Mouse (Mus musculus) forebrain, embryonic 14.5 days (tissue): ENCODE measurements around the gene Ncbp1. TPM values are rescaled to one million over a fixed set of nuclear protein-coding genes. Genes with fewer than 3 reads are reported as not detected.
A peak's percentile ranks its signal among the peaks of the same experiment; 100 is the strongest.

Experiments
- ATAC-seq: fragments of 200-750 bp; cut with Nextera tagmentation; 2 replicates; pipeline ENCODE4 v1.8.0; 2017; ENCODE audit warnings: mild to moderate bottlenecking, moderate library complexity
- DNase-seq: peaks from one replicate; pipeline ENCODE4 v3.0.0-alpha.2; 2015; ENCODE audit warnings: low spot score
- H3K27ac ChIP-seq: fragments of 300-500 bp; sonication (generic); 2 replicates; pipeline ENCODE4 v1.5.1; 2014; ENCODE audit warnings: low read depth, mild to moderate bottlenecking, control low read depth, low read length, moderate library complexity
- H3K27me3 ChIP-seq: fragments of 300-500 bp; sonication (generic); replicated peaks from 2 replicates; pipeline ENCODE4 v1.6.1; 2014; ENCODE audit warnings: low read length, control low read depth, mixed read lengths; ENCODE audit not compliant: control insufficient read depth, insufficient read depth
- H3K36me3 ChIP-seq: fragments of 300-500 bp; sonication (generic); 2 replicates; pipeline ENCODE4 v1.6.1; 2014; ENCODE audit warnings: low read length, control low read depth; ENCODE audit not compliant: control insufficient read depth, insufficient read depth
- H3K4me1 ChIP-seq: fragments of 300-500 bp; sonication (generic); 2 replicates; pipeline ENCODE4 v1.6.1; 2014; ENCODE audit warnings: antibody characterized with exemption, low read length, control low read depth; ENCODE audit not compliant: control insufficient read depth, insufficient read depth
- H3K4me2 ChIP-seq: fragments of 300-500 bp; sonication (generic); 2 replicates; pipeline ENCODE4 v1.6.1; 2014; ENCODE audit warnings: mild to moderate bottlenecking, control low read depth, low read length
- H3K4me3 ChIP-seq: fragments of 300-500 bp; sonication (generic); 2 replicates; pipeline ENCODE4 v1.5.1; 2014; ENCODE audit warnings: low read depth, low read length, control low read depth
- H3K9ac ChIP-seq: fragments of 300-500 bp; sonication (generic); 2 replicates; pipeline ENCODE4 v1.6.1; 2014; ENCODE audit warnings: mild to moderate bottlenecking, low read length, control low read depth, moderate library complexity
- H3K9me3 ChIP-seq: fragments of 300-500 bp; sonication (generic); replicated peaks from 2 replicates; pipeline ENCODE4 v1.6.1; 2016; ENCODE audit warnings: low read length, control low read depth, mixed read lengths; ENCODE audit not compliant: control insufficient read depth
- WGBS: fragments of 180-500 bp; shearing (Covaris S2); extraction: QIAGEN DNeasy Blood & Tissue Kit; methylation state at CpG from one replicate; pipeline ENCODE4 v1.1.7; 2014; 5-methylcytosine and 5-hydroxymethylcytosine counted together
- polyA plus RNA-seq: library from polyadenylated mRNA; unstranded; fragments of >200 nt; fragmentation: Nextera tagmentation; extraction: Ambion mirVana; gene quantifications from 2 replicates; pipeline ENCODE4 v1.2.1, GENCODE M21; 2014

Ncbp1 gene
- polyA plus RNA-seq, 1 experiment from 2014 or later = 114 TPM

DNA sequence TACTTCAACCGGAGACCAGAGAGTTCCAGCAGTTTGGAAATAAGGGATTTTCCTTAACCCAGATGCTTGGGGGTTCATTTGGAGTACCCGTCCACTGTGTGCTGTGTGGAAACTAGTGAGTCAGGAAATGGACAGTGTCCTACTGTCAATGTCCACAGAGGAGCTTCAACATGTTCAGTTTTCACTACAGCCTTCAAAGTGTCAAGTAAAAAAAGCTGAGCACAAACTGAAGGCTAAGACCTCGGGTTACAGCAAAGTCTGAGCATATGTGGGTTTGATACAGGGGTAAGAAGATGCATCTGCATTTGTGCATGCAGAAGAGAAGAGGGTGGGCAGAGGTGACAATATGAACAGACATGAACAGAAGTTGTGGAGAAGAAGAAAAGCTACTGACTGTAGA lies 17.6 kb upstream of the Ncbp1 start:
- Histone ChIP-seq H3K9ac (no peak overlapping the region), H3K4me3 (no peak overlapping the region), H3K27ac (no peak overlapping the region), H3K36me3 (peaks cover 99% of the 10 kb centered on the region), H3K27me3 (no peaks in the 10 kb centered on the region), H3K9me3 (no peaks in the 10 kb centered on the region), H3K4me2 (no peak overlapping the region), H3K4me1 (no peaks in the 10 kb centered on the region)
- ATAC-seq (no peak), DNase-seq (no peak)
- 86% methylated on average over 3 of the region's 3 CpGs for WGBS

DNA sequence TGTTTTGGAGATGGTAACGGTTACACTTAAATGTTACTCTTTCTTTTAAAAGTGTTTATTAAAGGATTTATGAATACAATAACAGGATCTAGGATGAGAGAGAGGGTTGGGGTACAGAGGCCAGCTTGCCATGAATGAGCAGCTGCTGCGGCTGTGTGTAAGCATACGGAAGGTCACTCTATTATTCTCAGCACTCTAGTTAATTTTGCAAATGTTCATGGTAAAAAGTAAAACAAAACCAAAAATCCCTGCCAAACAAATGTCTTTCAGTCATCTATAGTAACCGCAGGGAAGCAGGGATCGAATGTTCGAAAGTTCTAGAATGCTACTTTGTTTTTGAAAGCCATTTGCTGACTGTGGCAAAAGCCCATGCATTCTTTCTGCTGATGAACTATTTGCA lies 15.1 kb upstream of the Ncbp1 start:
- Histone ChIP-seq H3K27ac (no peak overlapping the region), H3K4me2 (no peak overlapping the region), H3K9me3 (no peaks in the 10 kb centered on the region), H3K36me3 (peaks cover 92% of the 10 kb centered on the region), H3K27me3 (no peaks in the 10 kb centered on the region), H3K9ac (no peak overlapping the region), H3K4me1 (no peaks in the 10 kb centered on the region), H3K4me3 (no peak overlapping the region)
- 92% methylated on average over 6 of the region's 6 CpGs for WGBS
- no peak for ATAC-seq
- no peak for DNase-seq

DNA sequence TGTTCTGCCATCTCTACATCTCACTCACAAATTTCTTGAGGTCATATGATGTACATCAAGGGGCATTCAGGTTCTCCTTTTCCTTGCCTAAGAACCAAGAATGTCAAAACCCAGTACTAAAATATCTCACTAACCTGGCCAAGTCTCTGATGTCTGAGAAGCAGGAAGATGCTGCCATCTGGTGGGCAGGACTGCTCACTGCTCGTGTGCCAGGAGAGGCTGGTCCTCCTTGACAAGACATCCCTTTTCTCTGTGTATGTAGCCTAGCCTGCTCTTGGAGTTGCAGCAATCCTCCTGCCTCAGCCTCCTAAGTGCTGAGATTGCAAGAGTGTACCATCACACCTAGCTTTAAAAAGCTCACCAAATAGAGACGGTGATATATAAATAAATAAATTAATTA lies 11.9 kb upstream of the Ncbp1 start:
- no peaks in the 10 kb centered on the region for H3K9me3 ChIP-seq
- H3K4me1 ChIP-seq = no peaks in the 10 kb centered on the region
- no peak overlapping the region for H3K27ac ChIP-seq
- ATAC-seq (peak; percentile 57; the same call in 1 of the 2 replicates), DNase-seq (peak; percentile 86)
- no peaks in the 10 kb centered on the region for H3K27me3 ChIP-seq
- H3K4me3 ChIP-seq = no peak overlapping the region
- WGBS = 43% methylated on average over 2 of the region's 2 CpGs
- H3K36me3 ChIP-seq = peaks cover 90% of the 10 kb centered on the region
- no peak overlapping the region for H3K4me2 ChIP-seq
- no peak overlapping the region for H3K9ac ChIP-seq

DNA sequence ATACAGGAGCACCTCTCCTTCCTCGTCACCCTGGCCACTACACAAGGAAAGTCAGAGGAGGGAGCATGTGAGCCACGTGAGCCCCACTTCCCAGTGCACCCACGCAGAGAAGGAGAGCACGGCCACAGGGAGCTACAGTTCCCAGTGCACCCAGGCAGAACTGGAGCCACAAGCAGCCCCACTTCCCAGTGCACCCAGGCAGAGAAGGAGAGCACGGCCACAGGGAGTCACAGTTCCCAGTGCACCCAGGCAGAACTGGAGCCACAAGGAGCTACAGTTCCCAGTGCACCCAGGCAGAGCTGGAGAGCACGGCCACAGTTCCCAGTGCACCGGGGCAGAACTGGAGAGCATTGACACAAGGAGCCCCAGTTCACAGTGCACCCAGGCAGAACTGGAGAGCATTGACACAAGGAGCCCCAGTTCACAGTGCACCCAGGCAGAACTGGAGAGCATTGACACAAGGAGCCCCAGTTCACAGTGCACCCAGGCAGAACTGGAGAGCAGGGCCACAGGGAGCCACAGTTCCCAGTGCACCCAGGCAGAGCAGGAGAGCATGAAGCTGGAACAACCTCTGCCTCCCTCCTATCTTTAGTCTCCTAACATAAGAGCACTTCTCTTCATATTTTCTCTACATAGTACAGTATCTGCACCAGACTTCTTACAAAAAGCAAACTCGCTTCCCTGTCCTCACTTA lies 9.0 kb upstream of the Ncbp1 start:
- Histone ChIP-seq H3K27me3 (no peaks in the 10 kb centered on the region), H3K4me1 (no peaks in the 10 kb centered on the region), H3K4me2 (no peak overlapping the region), H3K4me3 (no peak overlapping the region), H3K9ac (no peak overlapping the region), H3K36me3 (peaks cover 87% of the 10 kb centered on the region), H3K9me3 (no peaks in the 10 kb centered on the region), H3K27ac (no peak overlapping the region)
- WGBS = 92% methylated on average over 8 of the region's 8 CpGs
- ATAC-seq = no peak
- DNase-seq = no peak

DNA sequence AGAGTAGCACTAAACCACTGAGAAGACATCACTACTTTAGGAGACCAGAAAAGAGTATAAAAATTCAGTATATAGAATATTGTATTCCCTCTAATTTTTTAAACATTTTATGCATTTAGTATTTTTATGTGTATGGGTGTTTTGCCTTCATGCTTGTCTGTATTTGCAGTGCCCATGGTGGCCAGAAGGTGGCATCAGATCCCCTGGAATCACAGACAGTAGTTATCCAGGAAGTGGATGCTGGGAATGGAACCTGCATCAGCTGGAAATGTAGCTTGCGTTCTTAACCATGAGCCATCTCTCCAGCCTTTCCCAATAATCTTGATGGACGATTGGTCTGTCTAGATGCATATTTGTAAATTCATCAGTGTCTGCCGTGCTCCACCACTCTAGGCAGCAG lies 8.2 kb upstream of the Ncbp1 start:
- H3K36me3 ChIP-seq = peaks cover 87% of the 10 kb centered on the region
- H3K4me2 ChIP-seq = no peak overlapping the region
- H3K9ac ChIP-seq = no peak overlapping the region
- no peak overlapping the region for H3K4me3 ChIP-seq
- H3K27me3 ChIP-seq = no peaks in the 10 kb centered on the region
- no peaks in the 10 kb centered on the region for H3K9me3 ChIP-seq
- H3K27ac ChIP-seq = no peak overlapping the region
- no peak for ATAC-seq
- peak; percentile 69 for DNase-seq
- no peaks in the 10 kb centered on the region for H3K4me1 ChIP-seq
- WGBS = 79% methylated on average over 3 of the region's 3 CpGs

DNA sequence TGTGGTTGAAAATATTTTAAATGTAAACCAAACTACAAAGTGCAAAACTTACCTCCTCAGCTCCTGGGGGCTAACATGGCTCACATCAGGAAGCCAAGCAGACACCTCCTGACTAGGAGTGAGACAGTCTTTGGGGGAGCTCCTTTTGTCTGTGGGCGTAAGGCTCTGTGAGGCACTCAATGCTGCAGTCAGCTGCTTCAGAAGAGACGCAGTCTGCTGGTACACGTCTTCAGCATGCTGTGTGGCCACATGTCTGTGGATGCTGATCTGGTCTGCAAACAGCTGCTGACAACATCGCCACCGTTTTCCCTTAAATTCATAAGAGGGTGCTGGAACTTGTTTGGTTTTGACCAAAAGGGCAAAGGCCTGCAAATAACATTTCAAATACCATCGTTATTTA lies 6.6 kb upstream of the Ncbp1 start:
- no peak overlapping the region for H3K27ac ChIP-seq
- no peaks in the 10 kb centered on the region for H3K27me3 ChIP-seq
- H3K9me3 ChIP-seq = no peaks in the 10 kb centered on the region
- no peak overlapping the region for H3K4me2 ChIP-seq
- DNase-seq (no peak), ATAC-seq (no peak)
- H3K4me1 ChIP-seq = no peaks in the 10 kb centered on the region
- 80% methylated on average over 6 of the region's 6 CpGs for WGBS
- H3K36me3 ChIP-seq = peaks cover 76% of the 10 kb centered on the region
- no peak overlapping the region for H3K4me3 ChIP-seq
- H3K9ac ChIP-seq = no peak overlapping the region

DNA sequence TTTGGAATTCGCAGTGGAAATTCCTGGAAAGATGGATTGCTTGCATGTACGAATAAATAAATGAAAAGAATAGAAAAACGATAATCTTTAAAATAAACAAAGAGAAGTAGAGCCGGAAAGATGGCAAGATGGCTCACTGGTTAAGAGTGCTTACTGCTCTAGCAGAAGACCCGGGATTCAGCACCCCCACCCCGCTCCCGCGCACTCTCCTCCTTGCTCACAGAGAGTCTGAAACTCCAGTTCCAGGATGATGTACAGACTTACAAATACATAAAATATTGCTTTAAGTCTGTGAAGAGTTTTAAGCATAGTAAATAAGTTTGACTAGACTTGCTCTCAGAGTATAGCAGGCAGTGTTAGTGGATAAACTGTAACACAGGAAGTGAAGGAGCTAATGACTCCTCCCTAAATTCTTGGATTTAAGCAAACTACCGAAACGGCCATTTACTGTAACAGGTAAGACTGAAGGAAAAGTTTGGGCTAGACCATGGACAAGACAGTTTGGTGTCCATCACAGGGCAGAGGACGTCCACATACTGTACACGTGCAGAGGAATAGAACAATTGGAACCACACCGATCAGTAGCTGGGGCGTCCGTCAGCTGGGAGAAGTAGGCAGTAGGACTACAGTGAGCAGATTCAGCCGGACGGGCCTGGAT lies 655 bp upstream of the Ncbp1 start:
- 8% methylated on average over 17 of the region's 17 CpGs for WGBS
- H3K36me3 ChIP-seq = peaks cover 26% of the 10 kb centered on the region
- no peaks in the 10 kb centered on the region for H3K27me3 ChIP-seq
- ATAC-seq = peak; percentile 76
- H3K4me1 ChIP-seq = peaks cover 20% of the 10 kb centered on the region
- DNase-seq = peak; percentile 33
- H3K9me3 ChIP-seq = no peaks in the 10 kb centered on the region
- H3K4me2 ChIP-seq = peak overlapping the region; percentile 78
- H3K27ac ChIP-seq = peak overlapping the region; percentile 97
- peak overlapping the region; percentile 93 for H3K9ac ChIP-seq
- H3K4me3 ChIP-seq = peak overlapping the region; percentile 90

DNA sequence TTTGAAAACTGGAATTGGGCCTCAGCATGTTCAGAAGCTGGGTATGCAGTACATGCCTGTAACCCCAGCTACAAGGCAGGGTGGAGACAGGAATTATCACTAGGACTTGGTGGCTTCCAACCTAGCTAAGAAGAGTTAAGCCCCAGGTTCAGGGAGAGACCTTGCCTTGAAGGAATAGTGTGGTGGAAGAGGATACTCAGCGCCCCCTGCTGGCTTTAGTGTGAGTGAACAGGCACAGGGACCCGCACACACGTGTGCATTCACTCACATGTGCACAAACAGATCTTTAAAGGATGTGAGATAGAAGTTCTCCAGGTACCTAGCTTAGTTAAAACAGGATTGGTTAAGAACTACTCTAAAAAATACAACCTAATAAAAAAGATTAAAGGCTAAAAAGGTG lies 5.9 kb downstream of the Ncbp1 start:
- Histone ChIP-seq H3K4me3 (no peak overlapping the region), H3K4me2 (no peak overlapping the region), H3K4me1 (peaks cover 13% of the 10 kb centered on the region), H3K27me3 (no peaks in the 10 kb centered on the region), H3K27ac (no peak overlapping the region), H3K9me3 (no peaks in the 10 kb centered on the region), H3K9ac (no peak overlapping the region), H3K36me3 (peaks cover 34% of the 10 kb centered on the region)
- DNase-seq (no peak), ATAC-seq (no peak)
- 76% methylated on average over 3 of the region's 3 CpGs for WGBS

DNA sequence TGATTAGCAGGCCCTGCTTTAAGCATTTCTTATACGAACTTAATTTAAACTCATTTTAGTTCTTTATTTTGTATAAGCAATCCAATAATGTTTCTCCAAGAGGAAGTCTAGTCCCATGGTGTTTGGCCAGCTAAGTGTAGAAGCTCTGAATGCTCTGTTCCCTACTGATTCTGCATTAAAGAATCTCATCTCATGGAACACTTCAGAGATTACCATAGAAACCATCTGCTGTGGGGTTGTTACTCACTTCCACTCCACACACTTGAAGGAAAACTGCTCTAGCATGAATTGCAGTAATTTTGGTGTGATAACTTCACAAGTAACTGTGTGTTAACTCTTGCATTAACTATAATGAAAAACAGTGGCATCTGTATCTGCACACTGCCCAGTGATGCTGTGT lies 8.5 kb downstream of the Ncbp1 start:
- no peak for ATAC-seq
- Histone ChIP-seq H3K9ac (no peak overlapping the region), H3K27me3 (no peaks in the 10 kb centered on the region), H3K4me3 (no peak overlapping the region), H3K9me3 (no peaks in the 10 kb centered on the region), H3K27ac (no peak overlapping the region), H3K4me2 (no peak overlapping the region), H3K4me1 (no peaks in the 10 kb centered on the region), H3K36me3 (peaks cover 56% of the 10 kb centered on the region)
- DNase-seq = no peak
- WGBS = 98% methylated on average over 1 of the region's 1 CpGs
